Mouse (Mus musculus) heart, adult 11 months (tissue): ENCODE data around the gene Clptm1.
"Not testable (repeated sequence)": the region's sequence is repeated elsewhere in the genome, so short reads cannot be mapped to it uniquely, and the experiment has no call there.

ENCODE experiments used
- DNase-seq: peaks from one replicate; pipeline ENCODE4 v3.0.0; 2022

Clptm1 gene

DNA sequence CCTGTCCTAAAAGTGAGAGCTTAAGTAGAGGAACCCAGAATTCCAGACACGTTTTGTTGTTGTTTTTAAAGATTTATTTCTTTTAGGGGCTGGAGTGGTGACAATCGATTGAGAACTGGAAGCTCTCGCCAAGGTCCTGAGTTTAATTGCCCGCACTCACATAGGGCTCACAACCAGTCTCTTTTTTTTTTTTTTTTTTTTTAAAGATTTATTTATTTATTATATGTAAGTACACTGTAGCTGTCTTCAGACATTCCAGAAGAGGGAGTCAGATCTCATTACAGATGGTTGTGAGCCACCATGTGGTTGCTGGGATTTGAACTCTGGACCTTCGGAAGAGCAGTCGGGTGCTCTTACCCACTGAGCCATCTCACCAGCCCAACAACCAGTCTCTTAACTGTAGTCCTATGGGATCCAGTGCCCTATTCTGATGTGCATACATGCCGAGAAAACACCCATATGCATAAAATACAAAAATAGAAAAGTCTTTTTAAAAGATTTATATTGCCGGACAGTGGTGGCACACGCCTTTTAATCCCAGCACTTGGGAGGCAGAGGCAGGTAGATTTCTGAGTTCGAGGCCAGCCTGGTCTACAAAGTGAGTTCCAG, 60.1 kb downstream of the Clptm1 start:
- DNase-seq: not testable (repeated sequence)

- DNase-seq: peak; percentile 100
Measured at GRCm38 (mm10) chr7:19603849-19604605, 60.8 kb downstream of the Clptm1 start, which contains the start of gene Clasrp. Gene Clasrp, minus strand, starts transcription at chr7:19604486.

DNA sequence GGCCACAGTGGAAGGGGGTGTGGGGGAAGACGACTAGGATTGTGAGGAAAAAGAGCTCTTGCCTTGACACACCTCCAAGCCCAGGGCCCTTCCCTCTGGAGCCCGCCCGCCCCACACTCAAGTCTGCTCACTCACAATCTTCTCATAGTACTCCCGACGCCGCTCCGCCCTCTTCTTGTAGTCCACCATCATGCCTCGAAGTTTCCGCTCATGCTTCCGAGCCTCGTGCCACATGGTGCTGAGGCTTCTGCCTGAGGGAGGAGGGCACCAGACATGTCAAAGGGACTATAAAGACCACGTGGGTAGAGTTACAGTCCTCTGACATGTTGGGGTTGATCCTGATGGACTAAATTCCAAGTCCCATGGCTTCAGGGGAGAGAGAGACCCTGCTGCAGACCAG, 61.8 kb downstream of the Clptm1 start:
- DNase-seq: no peak

DNA sequence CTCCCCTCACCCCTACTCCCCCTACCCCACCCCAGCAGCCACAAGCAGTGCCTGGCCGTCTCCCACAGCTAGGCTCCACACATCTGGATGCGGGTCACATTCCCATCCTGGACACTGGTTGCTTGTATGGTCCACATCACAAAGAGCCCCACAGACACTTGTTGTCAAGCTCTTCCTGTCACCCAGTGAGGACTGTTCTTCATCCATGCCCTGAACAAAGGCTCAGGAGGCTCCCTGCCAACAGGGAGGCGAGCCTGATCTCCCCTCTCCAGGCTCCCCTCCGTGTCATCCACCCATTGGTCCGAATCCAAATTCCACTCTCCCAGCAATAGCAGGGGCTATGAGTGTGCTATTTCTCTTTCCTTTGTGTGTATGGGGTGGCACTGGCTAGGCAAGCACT, 64.3 kb downstream of the Clptm1 start:
- no peak for DNase-seq

- no peak for DNase-seq
Measured at GRCm38 (mm10) chr7:19593061-19593730, 71.6 kb downstream of the Clptm1 start.

DNA sequence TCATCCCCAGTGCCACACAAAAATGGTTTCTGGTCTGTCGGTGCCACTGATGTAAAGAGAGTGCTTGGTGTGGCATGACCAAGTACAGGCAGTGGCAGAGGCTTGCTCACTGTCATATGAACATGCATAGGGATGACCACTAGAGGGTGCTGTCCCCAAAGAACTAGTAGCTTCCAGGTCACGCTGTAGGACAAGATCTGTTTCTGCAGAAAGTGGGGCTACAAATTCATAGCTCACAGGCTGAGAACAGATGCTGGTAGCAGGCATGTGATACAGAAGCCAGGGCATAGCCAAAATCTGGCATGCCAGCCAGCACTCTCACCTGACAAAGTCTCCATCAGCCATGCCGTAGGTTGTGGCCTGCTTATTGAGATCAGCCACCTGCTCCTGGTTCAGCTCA, 74.9 kb downstream of the Clptm1 start:
- DNase-seq: peak; percentile 94

GRCm38 (mm10) chr7:19589207-19589606, 75.6 kb downstream of the Clptm1 start:
- DNase-seq: no peak

DNA sequence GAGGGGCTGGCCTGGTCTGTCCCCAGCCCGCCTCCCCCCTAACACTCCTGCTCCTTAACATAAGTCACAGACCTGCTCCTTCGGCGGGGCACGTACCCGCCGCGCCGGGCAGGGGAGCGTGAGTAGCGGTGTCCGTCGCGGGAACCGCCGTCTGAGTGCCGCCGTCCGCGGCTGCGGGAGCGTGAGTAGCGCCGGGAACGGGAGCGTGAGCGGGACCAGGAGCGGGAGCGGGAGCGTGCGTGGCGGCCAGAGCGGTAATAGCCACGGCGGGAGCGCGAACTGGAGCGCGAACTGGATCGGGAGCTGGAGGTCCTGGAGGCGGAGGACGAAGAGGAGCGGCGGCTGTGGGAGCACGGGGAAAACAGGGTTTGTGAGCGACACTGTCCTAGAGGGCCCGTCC, 78.6 kb downstream of the Clptm1 start:
- no peak for DNase-seq
